Mouse (Mus musculus) spleen, postnatal 14 days (tissue): ENCODE measurements around the gene Sdhb.
A peak's percentile ranks its signal among the peaks of the same experiment; 100 is the strongest.

Experiments
- DNase-seq, 2 experiments: peaks; one replicate each; pipeline ENCODE4 v3.0.0; 2021 to 2022; ENCODE audit warnings: low spot score in 2 of 2

Gene Sdhb

DNA sequence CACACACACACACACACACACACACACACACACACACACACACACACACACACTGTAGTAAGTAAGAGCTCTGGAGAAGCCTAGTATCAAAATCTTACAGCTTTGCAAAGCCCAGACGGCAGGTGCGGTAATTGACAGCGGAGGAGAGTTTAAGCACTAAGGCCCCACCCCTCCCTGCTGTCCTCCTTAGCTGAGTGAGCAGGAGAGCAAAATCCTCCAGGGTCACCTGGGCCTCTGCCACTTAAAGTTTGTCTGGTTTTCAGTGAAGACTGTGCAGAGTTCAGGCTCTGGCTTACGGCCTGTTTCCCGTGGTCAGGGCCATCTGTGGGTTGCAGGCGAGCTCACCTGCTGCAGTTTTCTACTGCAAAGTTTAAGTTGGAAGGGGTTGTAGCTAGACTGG lies 12.5 kb upstream of the Sdhb start:
- DNase-seq, result no peak

GRCm38 (mm10) chr4:140949052-140949451 lies 12.0 kb upstream of the Sdhb start:
- no peak for DNase-seq

DNA sequence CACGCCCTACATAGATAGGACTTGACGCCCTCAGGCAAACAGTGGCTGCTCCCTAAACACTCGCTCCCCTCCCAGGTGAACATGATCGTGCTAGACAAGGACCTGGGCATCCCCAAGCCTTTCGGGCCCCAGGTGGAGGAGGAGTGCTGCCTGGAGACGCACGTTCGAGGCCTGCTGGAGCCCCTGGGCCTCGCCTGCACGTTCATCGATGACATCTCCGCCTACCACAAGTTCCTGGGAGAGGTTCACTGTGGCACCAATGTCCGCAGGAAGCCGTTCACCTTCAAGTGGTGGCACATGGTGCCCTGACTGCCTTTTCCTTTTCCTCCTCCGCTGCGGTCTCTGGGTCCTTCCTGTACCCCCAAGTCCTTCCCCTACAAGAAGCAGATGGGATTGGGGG lies 11.4 kb upstream of the Sdhb start:
- DNase-seq, result no peak

DNA sequence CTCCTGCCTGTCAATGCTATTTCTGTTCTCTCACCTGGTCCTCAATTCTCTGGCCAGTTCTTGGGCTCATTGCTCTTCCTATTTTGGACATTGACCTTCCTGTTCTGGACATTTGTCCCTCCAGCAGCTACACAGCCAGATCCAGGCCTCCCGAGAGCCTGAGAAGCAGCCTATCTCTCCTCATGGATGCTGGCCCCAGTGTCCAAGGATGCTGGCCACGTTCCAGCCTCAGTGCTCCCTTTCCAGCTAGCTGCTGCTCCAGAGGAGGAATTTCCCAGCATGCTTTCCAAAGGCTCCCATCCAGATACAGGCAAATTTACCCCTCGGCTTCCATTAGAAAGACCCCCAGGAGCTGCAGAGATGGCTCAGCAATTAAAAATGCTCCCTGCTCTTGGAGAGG lies 10.4 kb upstream of the Sdhb start:
- DNase-seq, result no peak

DNA sequence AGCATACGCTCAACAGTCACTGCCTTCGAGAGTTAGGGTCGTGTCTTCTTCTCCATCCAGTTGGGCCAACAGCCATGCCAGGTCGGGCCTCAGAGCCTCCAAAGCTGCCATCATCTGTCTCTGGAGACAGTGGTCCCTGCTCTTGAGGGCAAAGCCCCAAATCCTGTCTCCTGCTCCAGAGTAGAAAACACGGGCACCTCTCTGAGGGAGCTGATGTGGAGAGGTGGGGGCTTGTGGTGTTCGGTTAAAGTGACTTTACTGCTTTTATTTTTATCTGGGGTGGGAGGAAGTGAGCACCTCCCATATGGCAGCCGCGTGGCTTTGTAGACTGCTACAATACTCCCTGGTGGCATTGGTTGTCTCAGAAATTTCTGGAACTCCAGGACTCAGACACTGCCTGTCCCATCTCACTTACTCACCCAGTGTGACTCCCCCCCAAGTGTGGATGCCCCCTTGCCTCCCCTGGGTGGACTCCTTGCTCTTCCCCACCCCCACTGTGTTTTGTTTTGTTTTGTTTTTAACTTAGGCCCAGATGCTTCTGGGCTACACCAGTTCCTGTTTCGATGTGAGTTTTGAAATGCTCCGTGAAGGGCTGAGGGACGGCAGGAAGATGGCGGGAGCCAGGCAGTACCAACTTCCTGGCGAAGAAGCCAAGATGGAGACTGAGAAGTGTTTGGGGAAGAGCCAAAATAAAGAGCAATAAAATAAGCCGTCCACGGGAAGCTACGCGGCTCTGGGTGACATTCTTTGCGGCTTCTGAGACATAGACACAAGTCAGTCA lies 9.0 kb upstream of the Sdhb start:
- DNase-seq, result peak in 1 of 2 experiments; percentile 36

GRCm38 (mm10) chr4:140957131-140957702 lies 3.8 kb upstream of the Sdhb start:
- no peak for DNase-seq

DNA sequence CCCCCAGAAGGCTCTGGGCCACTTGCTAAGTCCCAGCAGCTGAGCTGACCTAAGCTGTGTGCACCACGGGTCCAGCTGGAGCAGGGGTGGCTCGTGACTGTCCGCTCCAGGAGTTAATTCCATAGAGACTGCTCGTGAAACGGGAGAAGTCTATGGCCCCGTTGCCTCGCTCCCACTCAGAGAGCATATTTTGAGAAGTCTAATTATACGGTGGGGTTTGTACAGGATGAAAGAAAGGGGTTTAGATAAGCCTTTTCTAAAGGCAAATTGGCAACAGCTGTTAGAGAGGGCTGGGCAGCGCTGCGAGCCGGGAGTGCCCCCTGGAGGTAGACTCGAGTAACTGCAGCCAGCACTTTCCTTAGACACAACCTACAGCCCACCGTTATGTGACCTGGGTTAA lies 3.3 kb upstream of the Sdhb start:
- peak; percentile 56 to 76 for DNase-seq

DNA sequence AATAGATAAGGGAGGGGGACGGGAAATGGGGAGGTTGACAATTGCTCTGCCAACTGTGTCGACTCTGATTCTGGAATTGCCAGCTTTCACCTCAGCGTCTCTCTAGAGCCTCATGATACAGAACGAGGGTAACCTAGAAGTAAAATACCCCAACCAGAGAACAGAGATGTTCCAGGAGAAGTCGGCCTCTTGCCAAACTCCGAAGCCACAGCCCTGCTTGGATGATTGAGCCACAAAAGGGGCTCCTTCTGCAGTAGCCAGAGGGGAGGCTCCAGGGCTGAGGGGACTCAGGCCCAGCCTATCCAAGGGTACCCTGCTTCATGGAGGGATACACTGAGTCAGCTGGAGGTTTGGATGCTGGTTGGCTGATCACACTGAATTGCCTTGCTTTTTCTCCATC lies 2.7 kb upstream of the Sdhb start:
- DNase-seq, result no peak

DNA sequence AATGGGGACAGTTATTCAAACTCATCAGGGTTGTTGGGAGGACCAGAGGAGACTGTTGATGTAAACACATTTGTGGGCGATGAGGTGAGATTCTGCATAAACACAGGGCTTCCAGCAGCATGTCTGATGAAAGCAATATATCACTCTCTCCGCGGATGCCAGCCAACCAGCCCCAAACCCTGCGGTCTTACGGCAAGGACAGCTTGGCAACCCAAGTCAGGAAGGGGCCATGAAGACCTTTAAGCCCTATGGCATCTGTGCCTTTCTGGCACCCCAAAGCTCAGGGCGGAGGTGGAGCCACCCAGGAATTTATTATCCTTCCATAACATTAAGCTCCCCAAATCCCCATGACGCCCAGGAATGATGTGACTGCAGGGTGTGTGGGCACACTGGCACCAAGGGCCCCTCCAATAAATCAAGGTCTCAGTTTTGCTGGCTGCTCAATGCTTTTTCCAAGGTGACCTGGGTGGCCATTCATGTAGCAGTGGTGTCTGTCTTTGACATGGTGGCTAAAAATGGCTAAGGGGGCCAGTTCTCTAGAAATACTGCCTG lies 1.8 kb upstream of the Sdhb start:
- DNase-seq, result no peak

GRCm38 (mm10) chr4:140959715-140960479 lies 1.1 kb upstream of the Sdhb start:
- DNase-seq, result no peak

DNA sequence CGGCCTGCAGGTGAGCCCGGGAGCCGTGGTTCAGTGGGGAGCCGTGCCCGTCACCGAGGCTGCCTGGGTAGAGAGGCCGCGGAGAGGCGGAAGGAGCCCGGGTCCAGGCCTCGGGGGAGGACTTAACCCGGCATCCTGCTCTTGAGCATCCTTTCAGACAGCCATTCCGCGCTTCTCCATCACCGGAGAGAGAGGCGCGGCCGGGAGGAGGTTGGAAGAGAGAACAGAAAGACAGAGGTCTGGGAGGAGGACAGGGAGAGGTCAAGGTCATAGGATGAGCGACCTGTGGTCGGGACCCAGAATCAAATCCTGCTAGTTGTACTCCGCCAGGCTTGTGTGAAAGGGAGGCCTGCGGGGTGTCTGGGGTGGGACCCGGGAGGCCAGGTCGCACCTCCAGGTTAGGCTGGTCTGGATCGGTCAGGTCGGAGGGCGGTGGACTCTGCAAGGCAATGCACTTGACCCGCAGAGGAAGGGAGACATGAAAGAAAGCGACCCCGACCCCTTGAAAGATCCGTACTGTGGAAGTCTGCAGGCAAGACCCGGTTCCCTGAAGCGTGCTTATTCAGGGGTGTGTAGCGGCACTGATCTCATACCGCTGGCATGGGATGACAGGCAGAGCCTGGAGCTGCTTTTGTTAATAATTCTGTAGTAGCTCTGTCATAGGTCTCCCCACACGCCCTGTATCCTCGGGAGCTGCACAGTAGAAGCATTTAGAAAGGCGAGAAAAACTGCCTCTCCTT lies 634 bp downstream of the Sdhb start:
- DNase-seq, result no peak

DNA sequence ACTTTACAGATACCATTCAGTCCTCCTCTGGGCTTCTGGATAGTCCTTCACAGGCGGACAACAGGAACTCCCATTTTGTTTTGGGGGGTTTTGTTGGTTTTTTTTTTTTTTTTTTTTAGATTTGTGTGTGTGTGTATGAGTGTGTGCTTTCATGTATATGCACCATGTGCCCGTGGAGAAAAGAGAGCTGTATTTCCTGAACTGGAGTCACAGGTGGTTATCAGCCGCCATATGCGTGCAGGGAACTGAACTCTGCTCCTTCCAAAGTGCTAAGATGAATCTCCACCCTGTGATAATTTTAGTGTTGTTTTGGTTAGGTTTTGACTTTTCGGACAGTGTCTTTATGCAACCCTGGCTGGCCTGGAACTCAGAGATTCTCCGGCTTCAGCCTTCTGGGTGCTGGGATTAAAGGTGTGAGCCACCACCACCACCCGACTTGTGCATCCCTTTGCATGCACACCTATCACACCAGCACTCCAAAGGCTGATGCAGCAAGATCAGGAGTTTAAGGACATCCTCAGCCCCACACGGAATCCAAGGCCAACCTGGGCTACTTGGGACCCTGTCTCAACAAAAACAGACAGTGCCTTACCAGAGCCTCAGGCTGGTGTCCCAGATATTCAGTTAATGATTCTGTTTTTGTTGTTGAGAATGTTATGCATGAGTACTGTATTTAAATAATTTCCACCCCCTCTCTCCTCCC lies 1.4 kb downstream of the Sdhb start:
- no peak for DNase-seq

DNA sequence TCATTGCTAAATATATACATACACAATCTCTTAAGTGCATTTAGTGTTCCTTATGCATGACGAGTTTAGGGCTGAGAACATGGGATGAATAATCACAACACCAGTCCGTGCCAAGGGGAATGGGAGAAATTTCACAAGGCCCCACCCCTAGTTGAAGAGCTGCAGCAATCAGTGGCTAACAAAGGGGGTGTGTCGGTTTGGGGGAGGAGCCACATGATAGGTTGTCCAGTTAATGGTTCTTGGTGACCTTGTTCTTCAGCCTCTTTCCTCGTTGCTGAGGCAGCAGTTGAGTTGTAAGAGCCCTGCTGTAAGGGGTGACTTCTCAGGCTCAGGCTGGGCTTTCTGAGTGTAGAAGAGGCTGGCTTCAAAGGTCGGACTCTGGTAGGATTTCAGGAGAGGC lies 1.9 kb downstream of the Sdhb start:
- DNase-seq, result no peak

DNA sequence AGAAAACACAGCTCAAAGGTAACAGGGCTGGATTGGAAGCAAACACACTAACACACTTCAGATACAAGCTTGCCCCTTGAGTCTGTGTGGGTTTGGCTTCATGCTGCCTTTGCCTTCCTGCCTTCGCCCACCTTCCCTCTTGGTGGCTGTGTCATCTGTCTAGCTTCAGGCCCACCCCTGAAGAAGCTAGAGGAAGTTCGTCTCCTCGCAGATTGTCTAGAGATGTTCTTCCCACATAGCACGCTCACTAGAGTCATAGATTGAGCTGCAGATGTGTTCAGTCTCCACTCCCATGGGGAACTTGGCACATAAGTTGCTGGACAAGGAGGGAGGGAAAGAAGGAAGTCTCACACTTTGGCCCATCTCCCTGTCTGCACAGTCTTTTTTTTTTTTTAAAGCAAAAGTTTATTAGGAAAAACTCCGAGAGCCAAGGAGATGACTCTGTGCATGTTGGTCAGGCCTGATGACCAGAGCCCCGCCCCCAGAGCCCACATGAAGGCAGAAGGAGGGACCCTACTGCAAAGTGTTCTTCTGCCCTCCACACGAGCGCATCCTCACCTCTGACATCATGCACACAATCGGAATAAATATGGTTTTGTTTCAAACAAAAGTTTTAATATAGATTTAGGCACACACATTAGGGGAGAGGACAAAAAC lies 3.1 kb downstream of the Sdhb start:
- no peak for DNase-seq

- peak in 1 of 2 experiments; percentile 67 for DNase-seq
Observed at GRCm38 (mm10) chr4:140964620-140965019, 3.6 kb downstream of the Sdhb start.

GRCm38 (mm10) chr4:140967386-140968159 lies 6.6 kb downstream of the Sdhb start:
- no peak for DNase-seq

DNA sequence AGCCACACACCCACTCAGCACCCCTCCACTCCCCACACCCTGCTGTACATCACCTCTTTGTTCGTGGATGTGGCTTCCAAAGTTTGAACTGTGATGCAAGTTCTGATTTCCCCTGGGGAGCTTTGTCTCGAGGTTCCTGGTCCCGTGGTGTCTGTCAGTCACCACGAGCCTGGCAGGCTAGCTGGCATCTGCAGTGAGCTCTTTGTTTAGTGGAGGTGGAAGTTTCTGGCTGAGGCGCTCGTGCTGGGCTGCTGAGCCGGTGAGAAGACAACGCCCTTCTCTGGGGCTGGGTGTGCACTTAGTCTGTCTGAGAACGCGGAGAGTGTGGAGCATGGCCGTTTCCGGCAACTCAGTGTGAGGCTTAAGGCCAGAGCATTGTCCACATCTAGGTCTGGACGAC lies 10.7 kb downstream of the Sdhb start:
- DNase-seq, result no peak

GRCm38 (mm10) chr4:140974408-140974807 lies 13.4 kb downstream of the Sdhb start:
- DNase-seq, result no peak

DNA sequence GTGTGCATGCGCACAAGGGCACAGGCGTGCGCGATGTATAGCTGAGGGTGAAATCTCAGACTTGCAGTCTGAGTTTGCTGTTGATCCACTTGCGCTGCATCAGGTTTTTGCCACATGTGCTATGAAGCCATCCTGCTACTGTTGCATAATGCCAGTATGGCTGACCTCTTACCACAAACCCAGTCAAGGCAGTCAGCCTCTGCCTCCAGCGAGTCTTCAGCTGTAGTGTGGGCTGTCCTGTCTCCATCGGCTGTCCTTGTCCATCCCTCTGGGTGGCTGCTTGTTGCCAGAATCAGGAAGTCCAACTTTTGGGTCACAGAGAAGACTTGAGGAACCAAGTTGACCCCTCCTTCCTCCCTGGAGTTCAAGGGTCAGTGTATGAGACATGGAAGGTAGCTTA lies 14.4 kb downstream of the Sdhb start:
- DNase-seq, result no peak

GRCm38 (mm10) chr4:140977278-140977677 lies 16.3 kb downstream of the Sdhb start:
- no peak for DNase-seq
